Mouse (Mus musculus) limb, embryonic 11.5 days (tissue): ENCODE measurements around the gene Man1a2. TPM values are rescaled to one million over a fixed set of nuclear protein-coding genes. Genes with fewer than 3 reads are reported as not detected.

Experiments
- ATAC-seq: fragments of 200-750 bp; cut with Nextera tagmentation; 2 replicates; pipeline ENCODE4 v1.8.0; 2017; ENCODE audit warnings: low read depth; ENCODE audit not compliant: insufficient number of reproducible peaks, low FRiP score, low TSS enrichment
- DNase-seq: peaks from one replicate; pipeline ENCODE4 v3.0.0-alpha.2; 2015; ENCODE audit warnings: low spot score
- H3K27ac ChIP-seq: fragments of 300-500 bp; sonication (generic); replicated peaks from 2 replicates; pipeline ENCODE4 v1.5.1; 2014; ENCODE audit warnings: low read depth, mild to moderate bottlenecking, low read length
- H3K27me3 ChIP-seq: fragments of 300-500 bp; sonication (generic); 2 replicates; pipeline ENCODE4 v1.6.1; 2014; ENCODE audit warnings: mild to moderate bottlenecking, low read length, mixed read lengths; ENCODE audit not compliant: control insufficient read depth, insufficient read depth
- H3K36me3 ChIP-seq: fragments of 300-500 bp; sonication (generic); 2 replicates; pipeline ENCODE4 v1.6.1; 2014; ENCODE audit warnings: mild to moderate bottlenecking, low read length, moderate library complexity, mixed read lengths; ENCODE audit not compliant: control insufficient read depth, insufficient read depth
- H3K4me1 ChIP-seq: fragments of 300-500 bp; sonication (generic); 2 replicates; pipeline ENCODE4 v1.6.1; 2014; ENCODE audit warnings: low read length, mixed read lengths; ENCODE audit not compliant: control insufficient read depth, insufficient read depth
- H3K4me2 ChIP-seq: fragments of 300-500 bp; sonication (generic); 2 replicates; pipeline ENCODE4 v1.6.1; 2014; ENCODE audit warnings: low read depth, mild to moderate bottlenecking, moderate library complexity; ENCODE audit not compliant: severe bottlenecking
- H3K4me3 ChIP-seq: fragments of 300-500 bp; sonication (generic); 2 replicates; pipeline ENCODE4 v1.5.1; 2014; ENCODE audit warnings: low read depth, low read length
- H3K9ac ChIP-seq: fragments of 300-500 bp; sonication (generic); 2 replicates; pipeline ENCODE4 v1.6.1; 2014; ENCODE audit warnings: mild to moderate bottlenecking, low read length
- H3K9me3 ChIP-seq: fragments of 300-500 bp; sonication (generic); 2 replicates; pipeline ENCODE4 v1.6.1; 2016; ENCODE audit warnings: low read length; ENCODE audit not compliant: control insufficient read depth
- WGBS: fragments of 180-500 bp; shearing (Covaris S2); extraction: QIAGEN DNeasy Blood & Tissue Kit; methylation state at CpG from one replicate; pipeline ENCODE4 v1.1.7; 2014; 5-methylcytosine and 5-hydroxymethylcytosine counted together
- polyA plus RNA-seq: library from polyadenylated mRNA; unstranded; fragments of >200 nt; fragmentation: Nextera tagmentation; extraction: Ambion mirVana; gene quantifications from 2 replicates; pipeline ENCODE4 v1.2.1, GENCODE M21; 2014

Man1a2 gene
- polyA plus RNA-seq, 1 experiment from 2014 or later: 84.3 TPM

DNA sequence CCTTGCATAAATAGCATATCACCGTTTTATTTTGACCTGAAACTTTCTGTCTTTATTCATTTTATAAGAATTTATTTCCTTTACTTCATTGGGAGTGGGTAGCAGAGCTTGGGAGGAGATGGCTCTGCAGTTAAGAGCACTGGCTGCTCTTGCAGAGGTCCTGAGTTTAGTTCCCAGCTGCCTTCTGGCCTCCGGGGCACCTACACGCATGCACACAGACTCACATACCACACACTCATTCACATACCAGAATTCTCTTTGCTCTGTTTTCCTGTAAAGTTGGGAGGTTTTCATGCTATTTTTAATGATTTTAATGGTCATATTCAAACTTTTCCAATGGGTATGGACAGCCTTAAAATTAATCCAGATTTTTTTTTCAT, 137.4 kb downstream of the Man1a2 start:
- H3K27ac ChIP-seq: no peak overlapping the region
- H3K4me2 ChIP-seq: no peak overlapping the region
- H3K36me3 ChIP-seq: no peaks in the 10 kb centered on the region
- DNase-seq (no peak), ATAC-seq (no peak)
- H3K4me3 ChIP-seq: no peak overlapping the region
- no peaks in the 10 kb centered on the region for H3K4me1 ChIP-seq
- no peaks in the 10 kb centered on the region for H3K9me3 ChIP-seq
- no peak overlapping the region for H3K9ac ChIP-seq
- H3K27me3 ChIP-seq: no peaks in the 10 kb centered on the region
- WGBS: 81% methylated on average over 3 of the region's 3 CpGs

DNA sequence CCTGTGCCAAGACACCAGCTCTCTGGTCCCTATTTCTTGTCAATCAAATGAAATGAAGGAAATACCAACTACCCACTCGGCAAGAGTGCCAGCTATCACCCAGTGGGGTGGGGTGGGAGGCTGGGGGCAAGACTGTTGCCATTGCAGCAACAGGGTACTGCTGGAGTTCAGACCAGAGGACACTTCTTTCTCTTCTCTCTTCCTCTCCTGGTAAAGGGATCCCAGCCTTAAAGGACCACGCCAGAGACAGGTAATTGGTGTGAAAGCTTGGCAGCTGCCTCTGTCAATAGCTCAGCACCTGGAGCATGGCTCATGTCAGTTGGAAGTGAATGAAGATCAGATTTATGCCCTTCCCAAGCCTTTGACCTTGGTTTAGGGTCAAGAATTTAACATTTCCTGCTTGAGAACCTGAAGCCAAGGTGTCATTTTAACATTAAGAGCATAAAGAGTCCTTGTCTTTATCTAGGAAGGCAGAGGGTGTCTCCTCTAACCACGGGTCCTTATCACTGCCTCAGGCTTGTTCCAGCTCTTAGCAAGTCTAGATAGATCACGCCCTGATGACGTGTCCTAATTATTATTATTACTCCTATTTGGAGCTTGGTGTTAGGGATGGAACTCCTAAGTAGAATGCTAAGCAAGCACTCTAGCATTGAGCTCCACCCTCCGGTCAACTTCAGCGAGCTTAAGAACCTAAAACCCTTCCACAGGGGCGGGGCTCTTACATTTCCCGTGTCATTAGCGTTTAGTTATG, 138.0 kb downstream of the Man1a2 start:
- H3K9me3 ChIP-seq: no peaks in the 10 kb centered on the region
- H3K27ac ChIP-seq: no peak overlapping the region
- 80% methylated on average over 10 of the region's 10 CpGs for WGBS
- no peaks in the 10 kb centered on the region for H3K4me1 ChIP-seq
- no peak overlapping the region for H3K4me3 ChIP-seq
- no peaks in the 10 kb centered on the region for H3K36me3 ChIP-seq
- no peak for DNase-seq
- no peak overlapping the region for H3K9ac ChIP-seq
- no peak overlapping the region for H3K4me2 ChIP-seq
- no peaks in the 10 kb centered on the region for H3K27me3 ChIP-seq
- no peak for ATAC-seq

DNA sequence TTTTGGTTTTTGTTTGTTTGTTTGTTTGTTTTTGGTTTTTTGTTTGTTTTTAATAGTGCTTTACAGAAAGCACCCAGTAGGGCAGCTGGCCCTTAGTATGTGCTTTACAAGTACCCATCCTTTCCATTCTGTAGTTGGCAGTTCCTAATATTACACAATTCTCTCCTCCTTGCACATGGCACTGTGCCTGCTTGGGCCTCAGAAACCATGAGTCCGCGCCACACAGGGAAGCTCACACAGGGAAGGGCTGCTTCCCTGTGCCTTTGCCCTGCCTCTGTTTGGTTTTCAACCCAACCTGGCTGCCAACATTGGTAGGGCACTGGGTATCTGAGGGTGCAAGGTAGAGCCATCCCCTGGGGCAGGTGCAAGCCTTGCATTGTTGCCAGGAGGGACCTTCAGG, 148.6 kb downstream of the Man1a2 start:
- DNase-seq: no peak
- Histone ChIP-seq H3K4me1 (no peaks in the 10 kb centered on the region), H3K4me3 (no peak overlapping the region), H3K9me3 (no peaks in the 10 kb centered on the region), H3K27ac (no peak overlapping the region), H3K36me3 (no peaks in the 10 kb centered on the region), H3K27me3 (no peaks in the 10 kb centered on the region), H3K9ac (no peak overlapping the region), H3K4me2 (no peak overlapping the region)
- WGBS: 96% methylated on average over 2 of the region's 2 CpGs
- no peak for ATAC-seq

DNA sequence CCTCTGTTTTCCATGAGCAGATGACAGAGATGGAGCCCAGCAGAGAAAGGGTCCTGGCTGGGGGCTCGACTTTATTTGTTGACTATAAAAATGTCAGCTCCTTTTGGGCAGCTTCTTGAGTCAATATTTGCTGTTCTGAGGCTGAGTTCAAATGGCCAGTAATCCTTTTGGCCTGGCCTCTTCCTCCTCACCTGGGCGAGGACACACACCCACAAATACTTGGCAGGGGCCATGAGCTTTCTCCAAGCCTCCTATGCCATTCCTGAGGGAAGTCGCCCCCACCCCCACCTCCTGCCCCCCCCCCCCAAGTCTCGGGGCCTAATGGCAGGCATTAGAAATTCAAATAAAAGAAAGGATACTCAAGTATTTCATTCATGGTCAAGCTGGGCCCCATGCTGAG, 149.4 kb downstream of the Man1a2 start:
- 66% methylated on average over 3 of the region's 4 CpGs for WGBS
- H3K9me3 ChIP-seq: no peaks in the 10 kb centered on the region
- no peak overlapping the region for H3K4me2 ChIP-seq
- no peak overlapping the region for H3K4me3 ChIP-seq
- ATAC-seq: no peak
- H3K27ac ChIP-seq: no peak overlapping the region
- no peaks in the 10 kb centered on the region for H3K36me3 ChIP-seq
- H3K9ac ChIP-seq: no peak overlapping the region
- H3K4me1 ChIP-seq: no peaks in the 10 kb centered on the region
- H3K27me3 ChIP-seq: no peaks in the 10 kb centered on the region
- no peak for DNase-seq

DNA sequence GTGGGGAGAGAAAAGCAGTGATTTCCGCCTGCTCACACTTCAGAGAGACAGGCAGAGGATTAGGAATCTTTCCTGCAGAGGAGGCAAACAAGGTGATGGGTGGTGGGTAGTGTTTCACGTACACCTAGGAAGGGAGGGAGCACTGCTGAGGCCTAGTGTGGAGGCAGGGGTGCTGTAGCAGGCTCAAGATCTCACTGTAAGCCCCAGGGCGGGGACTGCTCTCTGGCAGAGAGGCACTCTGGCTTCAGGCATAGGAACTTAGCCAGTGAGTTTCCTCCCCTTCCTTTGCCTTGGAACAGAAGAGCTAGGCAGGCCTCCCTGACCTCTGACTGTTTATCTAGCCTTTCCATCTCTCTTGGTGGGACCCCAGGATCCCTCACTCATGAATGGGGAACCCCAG, 150.0 kb downstream of the Man1a2 start:
- WGBS: 50% methylated on average over 3 of the region's 3 CpGs
- no peak overlapping the region for H3K4me3 ChIP-seq

DNA sequence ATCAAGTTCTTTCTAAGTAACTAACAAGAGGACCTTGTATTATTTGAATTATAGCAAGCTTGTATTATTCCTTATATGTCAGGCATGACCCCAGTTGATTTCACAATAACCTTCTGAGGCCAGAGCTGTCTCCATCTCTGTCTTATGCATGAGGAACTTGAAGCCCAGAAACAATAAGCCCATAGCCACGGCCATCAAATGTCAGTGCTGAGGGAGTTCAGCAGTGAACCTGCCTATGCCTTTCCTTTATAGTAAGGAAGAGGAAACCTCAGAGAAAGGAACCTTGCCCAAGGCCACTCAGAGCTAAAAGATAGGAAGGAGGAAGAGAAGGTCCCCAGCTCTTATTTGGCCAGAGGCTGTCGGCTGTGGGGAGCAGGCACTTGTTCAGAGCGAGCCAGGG, 150.9 kb downstream of the Man1a2 start:
- no peak overlapping the region for H3K9ac ChIP-seq
- no peaks in the 10 kb centered on the region for H3K36me3 ChIP-seq
- H3K4me1 ChIP-seq: no peaks in the 10 kb centered on the region
- DNase-seq (no peak), ATAC-seq (no peak)
- H3K27me3 ChIP-seq: no peaks in the 10 kb centered on the region
- H3K9me3 ChIP-seq: no peaks in the 10 kb centered on the region
- H3K4me3 ChIP-seq: no peak overlapping the region
- no peak overlapping the region for H3K27ac ChIP-seq
- H3K4me2 ChIP-seq: no peak overlapping the region
- WGBS: 95% methylated on average over 3 of the region's 3 CpGs

More for the DNA sequence above, 150.0 kb downstream of the Man1a2 start:
- H3K9ac ChIP-seq: no peak overlapping the region
- H3K9me3 ChIP-seq: no peaks in the 10 kb centered on the region
- no peak for ATAC-seq
- no peaks in the 10 kb centered on the region for H3K27me3 ChIP-seq
- H3K4me2 ChIP-seq: no peak overlapping the region
- H3K4me1 ChIP-seq: no peaks in the 10 kb centered on the region
- no peak overlapping the region for H3K27ac ChIP-seq
- H3K36me3 ChIP-seq: no peaks in the 10 kb centered on the region
- DNase-seq: no peak

DNA sequence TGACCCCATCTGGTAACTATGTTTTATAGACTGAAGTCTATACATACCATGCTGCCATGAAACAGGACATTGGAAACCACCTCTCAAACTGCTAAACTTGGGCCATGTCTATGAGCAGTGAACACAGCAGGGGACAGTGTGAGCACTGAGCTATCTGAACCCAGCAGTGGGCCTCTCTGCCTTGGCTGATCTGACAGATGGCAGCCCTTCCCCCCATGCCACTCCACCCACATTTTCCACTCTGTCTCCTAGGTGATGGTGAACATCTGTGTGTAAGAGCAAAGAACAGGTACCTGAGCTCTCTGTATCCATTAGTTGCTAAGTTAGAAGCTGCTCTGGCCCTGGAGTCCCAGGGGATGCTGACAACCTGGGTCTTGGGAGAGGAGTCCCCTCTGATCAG, 151.9 kb downstream of the Man1a2 start:
- no peaks in the 10 kb centered on the region for H3K4me1 ChIP-seq

DNA sequence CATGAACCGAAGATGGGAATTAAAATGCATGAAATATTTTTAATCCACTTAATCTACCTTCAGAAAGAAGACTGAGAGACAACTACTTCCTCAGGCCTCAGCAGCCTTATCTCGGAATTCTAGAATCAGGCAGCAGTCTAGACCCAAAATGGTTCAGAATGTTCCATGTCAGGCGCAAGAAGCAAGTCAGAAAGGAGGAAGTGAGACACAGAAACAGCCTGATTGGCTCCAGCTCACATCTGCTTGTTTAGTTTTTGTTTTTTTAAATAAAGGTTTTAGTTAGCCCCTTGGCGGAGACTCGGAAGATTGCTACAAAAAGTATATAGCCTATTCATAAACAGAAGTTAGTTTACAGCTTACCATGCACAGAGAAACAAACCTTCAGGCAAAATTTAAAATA, 154.4 kb downstream of the Man1a2 start:
- Histone ChIP-seq H3K27me3 (no peaks in the 10 kb centered on the region), H3K36me3 (no peaks in the 10 kb centered on the region)
- 94% methylated on average over 5 of the region's 5 CpGs for WGBS

More for the DNA sequence above, 151.9 kb downstream of the Man1a2 start:
- DNase-seq: no peak
- ATAC-seq: no peak
- H3K9ac ChIP-seq: no peak overlapping the region
- no peak overlapping the region for H3K4me3 ChIP-seq
- no peak overlapping the region for H3K27ac ChIP-seq
- H3K9me3 ChIP-seq: no peaks in the 10 kb centered on the region
- no peaks in the 10 kb centered on the region for H3K36me3 ChIP-seq
- no peaks in the 10 kb centered on the region for H3K27me3 ChIP-seq
- no peak overlapping the region for H3K4me2 ChIP-seq

DNA sequence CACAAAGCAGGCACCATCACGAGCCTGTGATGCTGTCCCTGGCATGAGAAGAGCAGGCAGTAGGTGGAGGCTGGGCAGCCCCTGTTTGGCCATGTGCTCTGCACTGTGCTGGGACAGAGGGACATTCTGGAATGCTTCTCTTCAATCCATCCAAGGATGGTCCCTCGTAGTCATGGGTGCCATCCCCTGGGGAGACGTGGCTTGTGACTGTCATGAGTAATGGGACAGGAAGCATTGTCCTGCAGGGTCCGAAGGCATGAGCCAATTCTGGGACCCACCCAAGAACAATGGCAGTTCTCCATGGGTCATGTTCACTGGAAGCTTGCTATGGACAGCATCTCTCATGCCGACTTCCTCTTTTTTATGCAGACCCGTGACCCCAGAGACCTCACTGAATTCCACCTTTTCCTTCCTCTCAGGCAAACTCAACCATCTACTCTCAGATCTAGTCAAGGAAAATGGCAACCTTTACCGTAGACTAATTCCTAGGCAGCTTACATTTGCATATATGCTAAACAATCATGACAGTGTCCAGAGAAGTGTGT, 155.0 kb downstream of the Man1a2 start:
- ATAC-seq (no peak), DNase-seq (no peak)

More for the DNA sequence above, 154.4 kb downstream of the Man1a2 start:
- Histone ChIP-seq H3K4me2 (no peak overlapping the region), H3K27ac (no peak overlapping the region), H3K9ac (no peak overlapping the region), H3K4me1 (no peaks in the 10 kb centered on the region), H3K4me3 (no peak overlapping the region), H3K9me3 (no peaks in the 10 kb centered on the region)
- DNase-seq: no peak
- no peak for ATAC-seq

More for the DNA sequence above, 155.0 kb downstream of the Man1a2 start:
- Histone ChIP-seq H3K36me3 (no peaks in the 10 kb centered on the region), H3K9ac (no peak overlapping the region), H3K4me3 (no peak overlapping the region), H3K4me1 (no peaks in the 10 kb centered on the region), H3K4me2 (no peak overlapping the region), H3K27me3 (no peaks in the 10 kb centered on the region), H3K9me3 (no peaks in the 10 kb centered on the region), H3K27ac (no peak overlapping the region)
- WGBS: 86% methylated on average over 7 of the region's 7 CpGs
